Mouse (Mus musculus): ENCODE data around the gene Cnfn. TPM values are rescaled to one million over a fixed set of nuclear protein-coding genes. Genes with fewer than 3 reads are reported as not detected.
A peak's percentile ranks its signal among the peaks of the same experiment; 100 is the strongest.
"Not testable (repeated sequence)": the region's sequence is repeated elsewhere in the genome, so short reads cannot be mapped to it uniquely, and the experiment has no call there.

Cnfn gene
- polyA plus RNA-seq, 1 experiment: not detected

GRCm38 (mm10) chr7:25326233-25326632, 43.3 kb downstream of the Cnfn start:
- 76% methylated on average over 8 of the region's 8 CpGs for WGBS
- Histone ChIP-seq H3K27me3 (replicated peaks; ENCODE audit: control insufficient read depth, insufficient read depth, low read length) (no peaks in the 10 kb centered on the region), H3K4me1 (ENCODE audit: control insufficient read depth, insufficient read depth, low read length) (no peaks in the 10 kb centered on the region), H3K36me3 (ENCODE audit: control insufficient read depth, insufficient read depth, low read length) (no peaks in the 10 kb centered on the region), H3K4me3 (ENCODE audit: insufficient read depth, low read depth, low read length) (no peak overlapping the region), H3K27ac (ENCODE audit: insufficient read depth, low read depth, low read length) (no peak overlapping the region)
- DNase-seq: peak; percentile 12
- TF ChIP-seq POLR2A (IDR thresholded peaks at IDR 0.05; ENCODE audit: low read depth, low read length) (no peak), CTCF (conservative IDR thresholded peaks at IDR 0.05; ENCODE audit: insufficient read depth, insufficient read length, low read depth, low read length) (no peak)

- 90% methylated on average over 6 of the region's 6 CpGs for WGBS
- DNase-seq: not testable (repeated sequence)
Observed at GRCm38 (mm10) chr7:25325431-25325830, 44.1 kb downstream of the Cnfn start.

GRCm38 (mm10) chr7:25323219-25323618, 46.3 kb downstream of the Cnfn start:
- WGBS: 94% methylated on average over 2 of the region's 2 CpGs
- Histone ChIP-seq H3K27me3 (replicated peaks; ENCODE audit: control insufficient read depth, insufficient read depth, low read length) (no peaks in the 10 kb centered on the region), H3K4me1 (ENCODE audit: control insufficient read depth, insufficient read depth, low read length) (no peaks in the 10 kb centered on the region), H3K27ac (ENCODE audit: insufficient read depth, low read depth, low read length) (no peak overlapping the region), H3K4me3 (ENCODE audit: insufficient read depth, low read depth, low read length) (no peak overlapping the region), H3K36me3 (ENCODE audit: control insufficient read depth, insufficient read depth, low read length) (no peaks in the 10 kb centered on the region)
- DNase-seq: no peak
- no peak for TF ChIP-seq CTCF (conservative IDR thresholded peaks at IDR 0.05; ENCODE audit: insufficient read depth, insufficient read length, low read depth, low read length)
- no peak for TF ChIP-seq POLR2A (IDR thresholded peaks at IDR 0.05; ENCODE audit: low read depth, low read length)

More at GRCm38 (mm10) chr7:25325431-25325830, 44.1 kb downstream of the Cnfn start:
- not testable (repeated sequence) for H3K36me3 ChIP-seq (ENCODE audit: control insufficient read depth, insufficient read depth, low read length); H3K27ac ChIP-seq (ENCODE audit: insufficient read depth, low read depth, low read length); H3K4me3 ChIP-seq (ENCODE audit: insufficient read depth, low read depth, low read length); H3K27me3 ChIP-seq (replicated peaks; ENCODE audit: control insufficient read depth, insufficient read depth, low read length); H3K4me1 ChIP-seq (ENCODE audit: control insufficient read depth, insufficient read depth, low read length)

- peak; percentile 15 for DNase-seq
- 37% methylated on average over 6 of the region's 6 CpGs for WGBS
- H3K4me1 ChIP-seq (ENCODE audit: control insufficient read depth, insufficient read depth, low read length): no peaks in the 10 kb centered on the region
- no peak overlapping the region for H3K4me3 ChIP-seq (ENCODE audit: insufficient read depth, low read depth, low read length)
- TF ChIP-seq CTCF (conservative IDR thresholded peaks at IDR 0.05; ENCODE audit: insufficient read depth, insufficient read length, low read depth, low read length) (no peak), POLR2A (IDR thresholded peaks at IDR 0.05; ENCODE audit: low read depth, low read length) (no peak)
- H3K27me3 ChIP-seq (replicated peaks; ENCODE audit: control insufficient read depth, insufficient read depth, low read length): no peaks in the 10 kb centered on the region
- H3K27ac ChIP-seq (ENCODE audit: insufficient read depth, low read depth, low read length): no peak overlapping the region
- no peaks in the 10 kb centered on the region for H3K36me3 ChIP-seq (ENCODE audit: control insufficient read depth, insufficient read depth, low read length)
Observed at GRCm38 (mm10) chr7:25322058-25322484, 47.5 kb downstream of the Cnfn start.

Other genes with a start within 250 kb of the Cnfn start
- 1.1 and 2.6 TPM in 2 replicates for gene Pou2f2, start 190.0 kb downstream of the Cnfn start, polyA plus RNA-seq (2012; rRNA removed)
- gene Dedd2, start 149.1 kb downstream of the Cnfn start, polyA plus RNA-seq (2012; rRNA removed): 34.8 and 43.7 TPM in 2 replicates
- 8.9 and 10.8 TPM in 2 replicates for gene Zfp526, start 148.3 kb downstream of the Cnfn start, polyA plus RNA-seq (2012; rRNA removed)
- gene Gsk3a, start 131.9 kb downstream of the Cnfn start, polyA plus RNA-seq (2012; rRNA removed): 127 and 128 TPM in 2 replicates
- 37.0 and 46.2 TPM in 2 replicates for gene Erf, start 119.0 kb downstream of the Cnfn start, polyA plus RNA-seq (2012; rRNA removed)
- gene Cic, start 102.0 kb downstream of the Cnfn start, polyA plus RNA-seq (2012; rRNA removed): 41.8 and 41.9 TPM in 2 replicates
- gene Pafah1b3, start 71.7 kb downstream of the Cnfn start, polyA plus RNA-seq (2012; rRNA removed): 48.9 and 50.2 TPM in 2 replicates
- 0.08 TPM in 1 of 2 replicates, not detected in the other for gene Prr19, start 68.3 kb downstream of the Cnfn start, polyA plus RNA-seq (2012; rRNA removed)
- gene Tmem145, start 63.6 kb downstream of the Cnfn start, polyA plus RNA-seq (2012; rRNA removed): 0.28 and 0.35 TPM in 2 replicates
- gene Megf8, start 52.6 kb downstream of the Cnfn start, polyA plus RNA-seq (2012; rRNA removed): 23.5 and 29.8 TPM in 2 replicates
- 63.4 and 63.8 TPM in 2 replicates for gene Lipe, start 29.0 kb upstream of the Cnfn start, polyA plus RNA-seq (2012; rRNA removed)
- 0.11 and 0.18 TPM in 2 replicates for gene Cxcl17, start 43.2 kb upstream of the Cnfn start, polyA plus RNA-seq (2012; rRNA removed)
- 32.1 TPM in 2 replicates for gene Ceacam1, start 107.9 kb upstream of the Cnfn start, polyA plus RNA-seq (2012; rRNA removed)
- gene Ceacam2, start 170.1 kb upstream of the Cnfn start, polyA plus RNA-seq (2012; rRNA removed): 36.3 and 41.2 TPM in 2 replicates
- 31.4 and 49.7 TPM in 2 replicates for gene Erich4, start 246.2 kb upstream of the Cnfn start, polyA plus RNA-seq (2012; rRNA removed)
- 114 and 134 TPM in 2 replicates for gene Dmac2, start 249.7 kb upstream of the Cnfn start, polyA plus RNA-seq (2012; rRNA removed)